Mouse (Mus musculus): ENCODE data around the gene Cnnm1.

The Cnnm1 gene

DNA sequence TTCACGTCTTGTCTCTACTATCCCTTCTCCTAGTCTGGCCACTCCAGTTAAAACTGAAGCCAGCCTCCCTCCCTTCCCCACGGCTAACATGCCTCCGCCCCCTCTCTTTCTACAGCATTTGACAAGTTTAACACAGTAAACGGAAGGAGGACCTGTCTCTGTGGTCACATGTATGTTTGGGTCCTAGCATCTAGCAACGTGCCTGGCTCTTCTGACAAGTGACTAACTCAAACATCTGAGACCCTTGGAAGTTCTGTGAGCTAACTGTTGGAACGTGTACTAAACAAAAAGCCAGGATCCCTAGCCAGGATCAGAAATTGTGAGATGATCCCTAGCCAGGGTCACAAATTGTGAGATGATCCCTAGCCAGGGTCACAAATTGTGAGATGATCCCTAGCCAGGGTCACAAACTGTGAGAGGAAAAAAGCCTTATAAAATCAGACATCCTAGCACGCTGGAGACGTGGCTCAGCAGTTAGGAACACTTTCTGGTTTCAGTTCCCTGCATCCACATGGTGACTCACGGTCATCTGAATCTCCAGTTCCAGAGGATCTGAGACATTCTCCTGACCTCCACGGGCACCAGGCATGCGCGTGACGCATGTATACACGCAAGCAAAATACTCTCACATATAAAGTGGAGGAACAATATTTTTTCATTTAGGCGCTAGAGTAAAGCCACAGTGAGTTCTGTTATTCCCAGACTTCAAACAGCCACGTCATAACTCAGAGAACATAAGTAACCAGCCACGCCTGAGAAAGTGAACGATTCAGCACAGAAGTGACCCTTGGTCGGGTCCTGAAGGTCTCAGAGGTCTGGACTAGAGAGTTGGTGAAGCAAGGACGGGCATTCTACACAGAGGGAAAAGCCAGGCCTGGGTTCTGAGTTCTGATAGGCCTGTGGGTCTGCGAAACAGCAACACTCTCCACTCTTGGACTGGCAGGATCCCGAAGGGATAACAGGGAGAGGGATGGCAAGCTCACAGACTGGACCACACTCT lies 71.7 kb downstream of the Cnnm1 start:
- DNase-seq (ENCODE audit: low spot score in 2 of 2): no peak

DNA sequence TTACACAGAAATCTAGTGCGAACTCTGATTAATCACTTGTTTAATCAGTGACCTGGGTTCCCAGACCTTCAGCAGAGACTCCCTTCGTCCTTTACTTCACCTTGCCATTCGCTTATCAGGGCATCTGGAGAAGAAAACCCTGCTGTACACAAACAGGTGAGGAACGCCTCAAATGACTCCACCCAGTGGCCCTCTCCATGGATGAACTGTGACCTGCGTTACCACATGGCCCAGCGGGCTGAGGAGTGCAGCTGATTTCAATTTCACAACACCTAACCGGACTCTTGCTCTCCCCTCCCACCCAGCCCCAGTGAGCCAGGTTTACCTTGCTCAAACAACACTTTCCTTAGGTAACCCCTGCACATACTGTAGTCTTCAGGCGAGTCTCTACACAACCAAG lies 73.6 kb downstream of the Cnnm1 start:
- DNase-seq (ENCODE audit: low spot score in 2 of 2): no peak

DNA sequence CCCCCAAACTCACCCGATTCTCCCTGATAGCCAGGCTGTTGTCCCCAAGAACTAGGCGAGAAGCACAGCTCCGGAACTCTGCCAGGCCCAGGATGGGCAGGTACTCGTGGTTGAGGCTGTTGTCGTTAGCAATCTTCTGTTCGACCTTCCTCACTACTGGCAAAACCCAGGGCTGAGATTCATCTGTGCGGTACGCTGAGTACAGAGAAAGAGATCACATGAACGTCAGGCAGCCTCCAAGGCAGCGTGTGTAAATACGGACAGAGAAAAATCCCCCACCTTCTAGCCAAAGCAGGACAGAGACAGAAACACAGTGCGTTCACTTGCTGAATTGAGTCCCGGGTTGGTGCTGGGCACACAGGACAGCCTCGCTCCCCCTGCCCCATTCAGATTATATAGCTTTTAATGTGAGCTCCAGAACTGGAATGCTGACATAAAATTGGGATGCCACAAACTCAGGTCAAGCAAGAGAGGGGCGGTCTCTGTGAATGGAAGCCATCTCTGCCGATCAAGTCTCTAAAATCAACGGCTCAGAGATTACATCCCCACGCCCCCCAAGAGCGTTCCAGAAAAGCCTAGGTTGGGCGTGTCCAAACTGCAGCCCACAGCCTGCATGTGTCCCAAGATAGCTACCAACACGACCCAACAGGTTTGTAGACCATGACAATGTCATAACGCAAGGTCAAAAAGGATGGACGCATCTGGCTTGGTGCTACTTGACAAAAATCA lies 75.6 kb downstream of the Cnnm1 start:
- no peak for DNase-seq (ENCODE audit: low spot score in 2 of 2)

DNA sequence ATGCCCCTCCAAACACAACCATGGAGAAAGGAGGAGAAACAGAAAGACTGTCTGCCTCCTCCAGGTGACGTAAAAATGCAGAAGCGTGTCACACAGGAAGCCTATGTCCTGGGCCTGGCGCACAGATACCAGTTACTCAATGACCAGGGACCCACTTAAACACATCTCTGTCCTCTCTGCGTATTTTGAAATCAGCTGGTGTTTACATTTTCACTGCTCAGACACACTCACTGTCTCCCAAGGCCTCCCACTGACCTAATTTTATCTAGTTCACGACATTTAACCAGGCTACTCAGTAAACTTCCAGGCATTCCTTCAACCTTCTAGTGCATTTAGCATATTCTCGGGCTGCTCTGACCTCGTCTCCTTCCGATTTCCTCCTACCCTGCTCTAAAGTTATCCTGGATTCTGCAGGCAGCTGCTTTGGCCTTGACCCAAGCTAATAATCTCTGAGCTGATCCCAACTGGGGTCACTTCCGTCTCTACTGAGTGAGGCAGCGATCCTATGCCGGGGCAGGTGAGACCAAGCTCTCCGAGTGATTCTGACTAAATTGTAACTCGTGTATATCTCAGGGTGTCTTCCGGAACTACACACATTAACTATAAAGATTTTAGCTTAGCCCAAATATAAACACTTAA lies 76.3 kb downstream of the Cnnm1 start:
- DNase-seq (ENCODE audit: low spot score in 2 of 2): no peak

DNA sequence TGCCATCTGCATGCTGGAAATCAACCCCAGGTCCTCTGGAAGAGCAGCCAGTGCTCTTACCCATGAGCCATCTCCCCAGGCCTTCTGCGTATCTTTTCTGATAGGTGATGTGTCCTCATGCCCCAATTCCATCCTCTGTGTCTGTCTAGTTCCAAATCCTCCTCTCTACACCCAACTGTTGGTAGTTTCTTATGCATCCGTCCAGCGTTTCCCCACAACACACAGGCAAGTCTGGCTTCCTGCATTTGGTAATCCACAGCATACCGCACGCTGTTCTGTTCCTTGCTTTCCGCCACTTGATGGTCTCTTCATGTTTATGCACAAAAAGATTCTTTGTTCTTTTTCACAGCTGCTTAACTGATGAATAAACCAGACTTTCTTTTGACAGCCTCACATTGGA lies 77.1 kb downstream of the Cnnm1 start:
- no peak for DNase-seq (ENCODE audit: low spot score in 2 of 2)

DNA sequence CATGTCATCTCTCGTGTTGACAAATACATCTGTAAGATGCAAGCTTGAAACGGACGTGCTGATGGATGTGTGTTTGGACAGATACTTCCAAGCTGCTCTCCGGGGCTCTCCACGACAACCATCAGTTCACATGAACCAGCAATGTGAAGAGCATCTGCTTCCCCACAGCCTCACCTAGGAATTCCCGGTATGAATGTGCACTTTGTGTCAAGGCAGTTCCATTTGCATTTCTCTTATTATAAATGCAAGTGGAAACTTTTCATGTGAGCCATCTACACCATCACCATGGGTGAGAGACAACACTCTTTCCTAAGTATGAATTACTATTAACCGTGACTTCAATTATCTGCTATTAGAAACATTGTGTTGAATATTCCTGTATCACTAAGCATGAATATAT lies 77.6 kb downstream of the Cnnm1 start:
- no peak for DNase-seq (ENCODE audit: low spot score in 2 of 2)

DNA sequence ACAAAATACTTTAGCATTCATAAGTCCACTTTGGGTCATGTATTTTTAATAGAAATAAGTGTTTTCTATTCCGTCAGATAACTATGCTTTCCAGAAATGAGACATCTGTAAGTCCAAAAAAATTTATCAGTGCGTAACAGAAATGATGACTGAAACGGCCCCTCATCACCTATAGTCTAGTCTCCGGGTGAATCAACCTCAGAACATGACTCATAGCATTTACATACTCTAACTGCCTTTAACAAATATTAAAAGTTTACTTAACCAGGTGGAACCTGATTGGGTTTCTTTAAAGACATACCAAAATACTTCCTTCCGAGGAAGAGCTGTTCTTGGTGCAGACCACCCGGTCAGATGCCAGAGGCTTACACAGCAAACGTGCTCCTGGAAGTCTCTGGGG lies 78.0 kb downstream of the Cnnm1 start:
- no peak for DNase-seq (ENCODE audit: low spot score in 2 of 2)

DNA sequence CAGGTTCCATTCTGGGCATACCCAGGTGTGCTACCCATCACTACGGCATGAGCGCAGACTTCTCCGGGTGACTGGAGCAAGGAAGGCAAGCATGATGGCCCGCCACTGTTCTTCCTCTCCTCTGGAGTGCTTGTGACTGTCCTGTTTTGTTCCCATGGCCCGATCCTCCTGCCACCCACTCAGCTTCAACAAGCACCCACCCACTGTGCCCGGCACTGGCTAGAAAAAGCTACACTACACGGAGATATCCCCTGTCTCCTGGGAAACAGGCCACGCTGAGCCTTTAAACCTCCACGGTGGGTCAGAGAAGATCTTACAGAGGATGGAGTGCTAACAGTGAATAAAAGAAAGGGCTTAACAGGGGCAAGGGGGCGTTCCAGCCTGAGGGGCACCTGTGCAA lies 79.0 kb downstream of the Cnnm1 start:
- DNase-seq (ENCODE audit: low spot score in 2 of 2): no peak

DNA sequence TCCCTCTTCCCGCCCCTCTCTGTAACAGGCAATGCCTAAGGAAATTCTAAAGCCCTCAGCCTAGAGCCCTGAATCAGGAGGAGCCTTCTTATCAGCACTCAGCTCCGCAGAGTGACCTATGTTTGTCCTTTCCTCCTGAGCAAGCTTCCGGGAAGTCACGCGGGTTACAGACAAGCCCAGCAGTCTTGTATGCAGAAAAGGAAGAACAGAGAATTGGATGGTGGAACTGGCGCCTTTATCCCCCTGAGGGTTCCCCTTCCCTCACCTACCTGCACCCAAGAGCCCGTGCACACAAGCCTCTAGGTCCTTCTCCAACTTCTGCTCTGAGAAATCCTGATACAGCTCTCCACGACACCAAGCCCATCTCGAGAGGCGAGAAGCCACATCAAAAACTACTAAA lies 80.2 kb downstream of the Cnnm1 start:
- no peak for DNase-seq (ENCODE audit: low spot score in 2 of 2)

DNA sequence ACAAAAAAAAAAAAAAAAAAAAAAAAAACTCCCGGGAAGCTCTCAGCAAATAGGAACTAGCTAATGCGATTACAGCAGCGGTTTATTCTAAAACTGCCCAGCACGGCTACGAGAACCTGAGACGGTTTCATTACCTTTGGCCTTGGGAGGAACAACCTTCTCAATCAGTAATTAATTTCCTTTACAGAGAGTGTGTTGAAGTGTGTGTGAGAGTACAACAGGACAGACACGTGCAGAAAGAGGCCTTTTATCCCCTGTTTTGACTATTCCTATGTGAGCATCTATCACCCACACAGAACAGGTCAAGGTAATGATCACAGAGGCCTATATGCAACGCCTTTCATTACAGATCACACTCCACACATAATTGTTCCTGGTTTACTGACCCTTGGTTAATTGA lies 81.1 kb downstream of the Cnnm1 start:
- DNase-seq (ENCODE audit: low spot score in 2 of 2): no peak

DNA sequence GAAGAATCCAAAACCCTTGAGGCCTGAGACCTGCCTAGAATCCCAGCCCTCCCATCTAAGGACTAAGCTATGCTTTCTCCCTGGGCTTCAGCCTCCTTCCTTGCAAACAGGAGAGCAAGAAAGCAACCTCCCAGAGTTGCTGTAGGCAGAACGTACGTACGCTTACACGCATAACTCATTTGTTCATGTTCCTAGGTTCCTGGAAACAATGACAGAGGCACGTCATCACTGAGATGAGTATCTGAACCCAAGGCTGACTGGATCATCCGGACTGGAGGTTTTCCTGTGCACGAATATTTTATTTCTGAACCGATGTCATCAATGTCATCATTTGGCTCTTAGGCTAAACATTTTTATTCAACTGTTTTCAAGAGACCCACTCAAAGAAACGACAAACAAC lies 81.8 kb downstream of the Cnnm1 start:
- DNase-seq (ENCODE audit: low spot score in 2 of 2): no peak

DNA sequence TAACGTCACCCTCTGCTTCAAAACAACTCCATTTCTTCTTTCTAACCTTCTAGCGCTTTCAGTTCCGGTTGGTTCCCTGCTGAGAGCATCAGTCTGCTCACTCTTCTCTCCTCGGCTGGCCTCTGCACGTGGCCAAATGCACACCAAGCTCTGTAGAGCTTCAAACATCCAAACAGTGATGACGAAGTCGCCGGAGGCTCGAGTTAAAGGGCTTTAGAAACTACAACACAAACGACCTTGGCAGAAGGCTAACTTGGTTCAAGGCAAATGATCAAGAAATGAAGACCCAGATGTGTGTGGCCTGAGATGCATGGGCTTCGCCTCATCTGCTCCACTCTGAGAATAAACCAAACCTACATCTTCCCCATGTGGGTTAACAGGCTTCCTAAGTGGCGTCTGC lies 83.3 kb downstream of the Cnnm1 start:
- peak in 1 of 2 experiments; percentile 38 for DNase-seq (ENCODE audit: low spot score in 2 of 2)

DNA sequence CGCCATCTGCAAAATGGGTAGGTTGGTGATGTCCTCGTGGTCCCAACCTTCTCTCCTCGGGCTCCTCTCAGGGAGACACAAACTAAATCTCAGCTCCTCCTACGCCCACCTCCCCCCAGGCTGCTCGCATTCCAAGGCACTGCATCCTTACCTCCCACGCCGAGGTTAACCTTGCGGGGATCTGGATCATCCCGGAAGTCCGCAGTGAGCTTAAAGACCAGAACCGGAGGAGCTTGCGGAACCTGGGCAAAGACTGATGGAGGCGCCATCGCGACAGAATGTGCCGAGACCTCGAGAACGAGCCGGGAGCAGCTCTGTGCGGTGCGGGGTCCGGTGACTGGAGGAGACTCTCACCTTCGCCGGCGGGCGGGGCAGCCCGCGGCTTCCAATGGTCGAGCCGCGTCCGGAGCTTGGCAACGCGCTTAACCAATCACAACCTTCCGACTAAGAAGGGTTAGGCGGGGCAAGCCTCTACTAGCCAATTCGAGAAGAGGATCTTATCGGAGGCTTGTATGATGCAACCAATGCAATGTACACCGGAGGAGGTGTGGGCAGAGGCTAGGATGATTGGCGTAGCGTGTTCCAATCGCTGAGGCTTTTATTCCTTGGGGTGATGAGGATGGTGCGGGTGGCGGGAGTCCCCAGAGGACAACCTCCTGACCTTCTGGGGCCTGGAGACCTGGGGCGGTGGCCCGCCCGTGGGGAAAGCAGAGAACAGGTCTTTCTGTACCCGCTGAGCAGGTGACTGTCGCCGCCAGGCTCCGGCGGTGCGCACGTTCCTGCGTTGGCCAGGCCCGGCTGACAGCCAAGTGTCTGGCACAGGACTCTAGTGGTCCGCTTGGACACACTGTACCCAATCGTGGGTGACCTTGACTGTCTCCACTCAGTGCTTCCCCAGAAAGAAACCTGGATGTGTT lies 84.2 kb downstream of the Cnnm1 start, which contains the start of gene Got1:
Gene Got1, minus strand, starts transcription at position 419 of the 917 bp plus-strand sequence.
- DNase-seq (ENCODE audit: low spot score in 2 of 2): peak; percentile 95 to 98

DNA sequence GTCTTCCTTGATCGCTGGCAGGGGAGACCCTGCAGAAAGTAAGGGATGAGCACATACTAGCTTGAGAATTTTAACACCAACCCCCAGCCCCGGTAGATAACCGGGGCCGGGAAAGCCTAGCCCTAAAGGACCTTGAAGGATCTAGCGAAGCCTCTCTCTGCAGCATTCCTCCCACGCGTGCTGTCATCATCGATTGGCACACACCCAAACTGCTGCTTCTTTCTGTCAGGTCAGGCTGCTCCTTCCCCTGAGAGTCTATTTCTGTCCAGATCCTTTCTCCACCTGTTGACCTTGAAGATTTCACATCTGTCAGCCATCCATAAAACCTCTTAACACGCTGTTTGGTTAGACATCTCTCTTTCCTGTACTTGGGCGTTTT lies 84.9 kb downstream of the Cnnm1 start:
- no peak for DNase-seq (ENCODE audit: low spot score in 2 of 2)

DNA sequence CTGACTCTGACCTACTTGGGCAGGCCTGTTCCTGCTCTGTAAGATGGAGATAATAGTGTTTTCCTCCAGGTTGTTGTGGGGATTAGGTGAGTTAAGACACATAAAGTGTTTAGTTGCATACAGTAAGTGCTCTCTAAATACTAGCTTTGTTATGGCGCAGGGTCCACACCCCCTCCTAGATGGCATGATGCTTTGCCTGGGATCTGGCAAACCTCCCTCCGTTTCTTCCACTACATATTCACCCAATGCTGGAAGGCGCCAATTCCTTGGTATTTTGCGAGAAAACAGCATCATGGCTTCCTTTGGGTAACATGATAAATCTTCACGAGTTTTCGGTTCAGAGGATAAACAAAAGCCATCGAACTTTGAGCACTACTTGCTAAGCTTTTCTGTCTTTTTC lies 85.3 kb downstream of the Cnnm1 start:
- DNase-seq (ENCODE audit: low spot score in 2 of 2): no peak

DNA sequence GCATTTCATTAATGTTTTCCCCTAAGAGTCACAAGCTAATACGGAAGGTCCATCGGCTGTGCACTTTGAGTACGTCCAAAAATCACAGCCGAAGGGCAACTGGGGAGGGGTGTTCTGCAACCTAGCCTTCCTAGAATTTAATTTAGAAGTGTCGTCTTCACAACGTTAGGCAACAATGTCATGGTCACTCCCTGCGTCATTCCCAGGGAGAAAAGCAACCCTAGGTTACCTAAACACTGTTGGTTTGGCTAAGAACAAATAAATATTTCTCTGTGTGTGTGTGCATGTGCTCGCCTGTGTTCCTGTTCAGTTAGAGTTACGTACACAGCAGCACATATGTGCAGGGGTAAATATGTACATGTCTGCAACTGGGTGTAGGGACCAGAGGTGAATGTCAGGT lies 85.8 kb downstream of the Cnnm1 start:
- DNase-seq (ENCODE audit: low spot score in 2 of 2): no peak

DNA sequence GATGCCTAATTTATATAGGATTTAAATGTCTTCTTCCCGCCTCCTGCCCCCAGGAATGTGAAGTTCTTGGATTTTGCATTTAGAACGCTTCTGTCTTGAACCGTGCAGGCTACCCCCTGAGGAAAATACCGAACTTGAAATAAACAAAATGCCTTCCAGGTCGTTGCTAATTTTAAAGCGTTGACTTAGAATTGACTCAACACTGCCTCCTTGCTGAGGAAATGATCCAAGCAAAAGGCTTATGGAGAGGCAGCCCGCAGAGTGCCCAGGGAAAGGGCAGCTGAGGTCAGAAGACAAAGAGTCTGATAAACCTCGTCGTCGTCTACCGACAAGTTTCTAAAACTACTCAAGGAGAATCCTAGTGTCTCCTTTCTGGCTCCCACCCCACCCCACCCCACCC lies 86.9 kb downstream of the Cnnm1 start:
- DNase-seq (ENCODE audit: low spot score in 2 of 2): no peak

DNA sequence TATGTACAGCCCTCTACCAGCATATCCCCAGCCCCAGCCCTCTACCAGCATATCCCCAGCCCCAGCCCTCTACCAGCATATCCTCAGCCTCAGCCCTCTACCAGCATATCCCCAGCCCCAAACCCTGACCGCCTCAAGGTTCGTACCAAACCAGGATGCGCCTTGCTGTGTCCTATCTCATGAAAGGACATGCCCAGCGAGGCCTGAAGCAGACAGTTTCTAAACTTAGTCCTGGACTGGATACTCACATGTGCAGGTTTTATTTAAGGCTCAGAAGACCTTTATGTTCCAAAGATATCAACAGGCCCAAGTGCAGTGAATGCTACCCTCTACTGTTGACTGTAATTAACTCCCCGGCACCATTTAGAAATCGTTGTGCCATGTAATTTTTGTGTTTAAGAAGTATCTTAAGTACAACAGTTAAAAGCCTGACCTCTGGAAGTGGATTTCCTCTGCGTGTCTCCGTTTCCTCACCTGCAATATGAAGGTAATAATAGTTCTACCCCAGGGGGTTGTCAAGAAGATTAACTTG lies 87.9 kb downstream of the Cnnm1 start:
- no peak for DNase-seq (ENCODE audit: low spot score in 2 of 2)

DNA sequence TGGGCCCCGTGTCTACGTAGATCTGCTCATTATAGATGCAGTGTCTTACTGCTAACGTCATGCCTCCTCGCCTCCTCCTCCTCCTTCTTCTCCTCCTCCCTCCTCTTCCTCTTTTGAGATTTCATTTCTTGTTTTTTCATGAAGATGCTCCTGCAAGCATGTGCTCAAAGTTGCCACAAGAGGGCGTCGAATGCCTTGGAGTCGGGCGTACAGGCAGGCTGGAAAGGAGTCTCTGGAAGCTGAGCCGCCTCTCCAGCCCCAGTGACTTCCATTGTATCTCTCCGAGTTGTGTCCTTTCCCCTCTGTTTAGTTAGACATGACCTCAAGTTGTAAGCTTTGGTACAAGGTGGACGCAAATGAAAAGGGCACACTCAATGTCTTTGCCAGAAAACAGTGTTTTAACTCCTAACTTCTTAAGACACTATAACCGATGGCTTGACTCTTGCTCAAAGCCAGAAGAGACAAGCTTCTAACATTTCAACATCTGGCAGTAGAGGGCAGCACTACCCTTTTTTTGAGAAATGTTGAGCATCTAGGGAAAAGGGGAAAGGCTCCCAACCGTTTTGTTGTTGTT lies 90.0 kb downstream of the Cnnm1 start:
- DNase-seq (ENCODE audit: low spot score in 2 of 2): peak; percentile 42 to 74

DNA sequence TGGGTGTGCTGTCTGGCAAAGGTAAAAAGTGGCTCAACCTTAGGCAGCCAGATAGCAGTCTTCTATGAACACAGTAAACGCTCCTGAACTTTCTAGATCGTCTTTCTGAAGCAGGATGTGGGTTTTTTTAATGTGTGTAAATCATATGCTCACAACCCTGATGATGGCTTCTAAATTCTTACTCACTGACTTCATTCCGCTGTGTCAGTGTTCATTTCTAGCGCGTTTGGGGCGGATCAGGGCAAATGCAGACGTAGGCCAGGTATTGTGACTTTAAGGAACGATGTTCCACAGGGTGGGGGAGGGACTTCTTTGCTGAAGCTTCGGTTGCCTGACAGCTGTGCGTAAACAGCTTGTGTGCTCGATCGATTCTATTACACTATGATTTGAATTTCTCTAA lies 90.7 kb downstream of the Cnnm1 start:
- no peak for DNase-seq (ENCODE audit: low spot score in 2 of 2)

DNA sequence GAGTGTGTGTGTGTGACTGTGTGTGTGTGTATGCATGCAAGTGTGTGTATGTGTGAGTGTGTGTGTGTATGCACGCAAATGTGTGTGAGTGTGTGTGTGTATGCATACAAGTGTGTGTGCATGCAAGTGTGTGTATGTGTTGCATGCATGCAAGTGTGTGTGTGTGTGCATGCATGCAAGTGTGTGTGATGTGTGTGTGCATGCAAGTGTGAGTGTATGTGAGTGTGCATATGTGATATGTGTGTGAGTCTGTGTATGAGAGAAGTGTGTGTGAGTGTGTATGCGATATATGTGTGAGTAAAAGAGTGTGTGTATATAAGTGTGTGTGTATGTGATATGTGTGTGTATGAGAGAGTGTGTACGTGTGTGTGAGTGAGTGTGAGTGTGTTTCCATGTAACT lies 95.1 kb downstream of the Cnnm1 start:
- DNase-seq (ENCODE audit: low spot score in 2 of 2): no peak

All from frontal cortex, postnatal 14 days (tissue).